Mouse (Mus musculus) ES-Bruce4 (cell line): Measurements from ENCODE around the gene Caln1.

ENCODE experiments used
- CTCF ChIP-seq: IDR thresholded peaks from one replicate; pipeline ENCODE4 v1.8.1; 2011; ENCODE audit warnings: low read depth, low read length
- EP300 ChIP-seq: IDR thresholded peaks from 2 replicates; pipeline ENCODE4 v1.6.1; 2011; ENCODE audit warnings: low read depth, low read length; ENCODE audit not compliant: insufficient read depth

GRCm38 (mm10) chr5:130711643-130712042, 342.4 kb downstream of the Caln1 start:
- TF ChIP-seq CTCF, result no peak
- no peak for TF ChIP-seq EP300
